Mouse (Mus musculus): ENCODE results near the gene Bax. TPM values are rescaled to one million over a fixed set of nuclear protein-coding genes. Genes with fewer than 3 reads are reported as not detected.

Bax gene
- polyA plus RNA-seq, 1 experiment = 105 TPM

- peak overlapping the region; percentile 13 for H3K4me3 ChIP-seq (ENCODE audit: low read depth, low read length)
- no peaks in the 10 kb centered on the region for H3K27me3 ChIP-seq (ENCODE audit: control insufficient read depth, insufficient read depth, low read length)
- peaks cover 14% of the 10 kb centered on the region for H3K36me3 ChIP-seq (ENCODE audit: control insufficient read depth, insufficient read depth, low read length)
- peaks cover 10% of the 10 kb centered on the region; the same call in 1 of the 2 replicates for H3K4me1 ChIP-seq (ENCODE audit: control insufficient read depth, insufficient read depth, insufficient read length, low read length)
- 27% methylated on average over 6 of the region's 6 CpGs for WGBS
- peak overlapping the region; percentile 72 for H3K27ac ChIP-seq (ENCODE audit: insufficient read depth, low read depth, low read length)
- no peak for TF ChIP-seq CTCF (IDR thresholded peaks at IDR 0.05; ENCODE audit: extremely low read depth, insufficient read length, insufficient replicate concordance, low read depth, low read length)
- TF ChIP-seq POLR2A (IDR thresholded peaks at IDR 0.05; ENCODE audit: low read depth, low read length) = no peak
These were observed 40.9 kb upstream of the Bax start for GRCm38 (mm10) chr7:45507583-45507982.

- no peak overlapping the region for H3K4me3 ChIP-seq (ENCODE audit: low read depth, low read length)
- H3K36me3 ChIP-seq (ENCODE audit: control insufficient read depth, insufficient read depth, low read length) = peaks cover 78% of the 10 kb centered on the region
- TF ChIP-seq CTCF (IDR thresholded peaks at IDR 0.05; ENCODE audit: extremely low read depth, insufficient read length, insufficient replicate concordance, low read depth, low read length) = no peak
- no peak for TF ChIP-seq POLR2A (IDR thresholded peaks at IDR 0.05; ENCODE audit: low read depth, low read length)
- H3K27me3 ChIP-seq (ENCODE audit: control insufficient read depth, insufficient read depth, low read length) = no peaks in the 10 kb centered on the region
- no peaks in the 10 kb centered on the region for H3K4me1 ChIP-seq (ENCODE audit: control insufficient read depth, insufficient read depth, insufficient read length, low read length)
- H3K27ac ChIP-seq (ENCODE audit: insufficient read depth, low read depth, low read length) = no peak overlapping the region
- WGBS = 98% methylated on average over 6 of the region's 6 CpGs
These were observed 31.7 kb upstream of the Bax start for GRCm38 (mm10) chr7:45498427-45498826.

GRCm38 (mm10) chr7:45494548-45494947 lies 27.9 kb upstream of the Bax start:
- H3K27me3 ChIP-seq (ENCODE audit: control insufficient read depth, insufficient read depth, low read length) = no peaks in the 10 kb centered on the region
- H3K36me3 ChIP-seq (ENCODE audit: control insufficient read depth, insufficient read depth, low read length) = peaks cover 63% of the 10 kb centered on the region
- 92% methylated on average over 9 of the region's 9 CpGs for WGBS
- no peak overlapping the region for H3K4me3 ChIP-seq (ENCODE audit: low read depth, low read length)
- TF ChIP-seq POLR2A (IDR thresholded peaks at IDR 0.05; ENCODE audit: low read depth, low read length) (no peak), CTCF (IDR thresholded peaks at IDR 0.05; ENCODE audit: extremely low read depth, insufficient read length, insufficient replicate concordance, low read depth, low read length) (no peak)
- H3K27ac ChIP-seq (ENCODE audit: insufficient read depth, low read depth, low read length) = no peak overlapping the region
- peaks cover 3% of the 10 kb centered on the region for H3K4me1 ChIP-seq (ENCODE audit: control insufficient read depth, insufficient read depth, insufficient read length, low read length)

- no peak for TF ChIP-seq POLR2A (IDR thresholded peaks at IDR 0.05; ENCODE audit: low read depth, low read length)
- no peak for TF ChIP-seq CTCF (IDR thresholded peaks at IDR 0.05; ENCODE audit: extremely low read depth, insufficient read length, insufficient replicate concordance, low read depth, low read length)
- Histone ChIP-seq H3K27me3 (ENCODE audit: control insufficient read depth, insufficient read depth, low read length) (no peaks in the 10 kb centered on the region), H3K4me3 (ENCODE audit: low read depth, low read length) (no peak overlapping the region), H3K27ac (ENCODE audit: insufficient read depth, low read depth, low read length) (no peak overlapping the region), H3K4me1 (ENCODE audit: control insufficient read depth, insufficient read depth, insufficient read length, low read length) (peaks cover 8% of the 10 kb centered on the region), H3K36me3 (ENCODE audit: control insufficient read depth, insufficient read depth, low read length) (peaks cover 48% of the 10 kb centered on the region)
- WGBS = 82% methylated on average over 5 of the region's 5 CpGs
These were observed 26.3 kb upstream of the Bax start for GRCm38 (mm10) chr7:45492951-45493350.

GRCm38 (mm10) chr7:45492225-45492844 lies 25.6 kb upstream of the Bax start:
- 94% methylated on average over 8 of the region's 8 CpGs for WGBS
- H3K27me3 ChIP-seq (ENCODE audit: control insufficient read depth, insufficient read depth, low read length) = no peaks in the 10 kb centered on the region
- peaks cover 8% of the 10 kb centered on the region for H3K4me1 ChIP-seq (ENCODE audit: control insufficient read depth, insufficient read depth, insufficient read length, low read length)
- H3K36me3 ChIP-seq (ENCODE audit: control insufficient read depth, insufficient read depth, low read length) = peaks cover 44% of the 10 kb centered on the region
- no peak overlapping the region for H3K4me3 ChIP-seq (ENCODE audit: low read depth, low read length)
- no peak for TF ChIP-seq CTCF (IDR thresholded peaks at IDR 0.05; ENCODE audit: extremely low read depth, insufficient read length, insufficient replicate concordance, low read depth, low read length)
- TF ChIP-seq POLR2A (IDR thresholded peaks at IDR 0.05; ENCODE audit: low read depth, low read length) = no peak
- no peak overlapping the region for H3K27ac ChIP-seq (ENCODE audit: insufficient read depth, low read depth, low read length)

GRCm38 (mm10) chr7:45491264-45491663 lies 24.6 kb upstream of the Bax start:
- 3% methylated on average over 3 of the region's 3 CpGs for WGBS
- Histone ChIP-seq H3K36me3 (ENCODE audit: control insufficient read depth, insufficient read depth, low read length) (peaks cover 33% of the 10 kb centered on the region), H3K4me3 (ENCODE audit: low read depth, low read length) (no peak overlapping the region), H3K4me1 (ENCODE audit: control insufficient read depth, insufficient read depth, insufficient read length, low read length) (peaks cover 8% of the 10 kb centered on the region), H3K27ac (ENCODE audit: insufficient read depth, low read depth, low read length) (0 out of 2 replicates have a peak overlapping the region, but pooled peaks have one; percentile 5), H3K27me3 (ENCODE audit: control insufficient read depth, insufficient read depth, low read length) (no peaks in the 10 kb centered on the region)
- TF ChIP-seq POLR2A (IDR thresholded peaks at IDR 0.05; ENCODE audit: low read depth, low read length) (no peak), CTCF (IDR thresholded peaks at IDR 0.05; ENCODE audit: extremely low read depth, insufficient read length, insufficient replicate concordance, low read depth, low read length) (no peak)

- H3K4me1 ChIP-seq (ENCODE audit: control insufficient read depth, insufficient read depth, insufficient read length, low read length) = peaks cover 8% of the 10 kb centered on the region
- H3K4me3 ChIP-seq (ENCODE audit: low read depth, low read length) = no peak overlapping the region
- 0 out of 2 replicates have a peak overlapping the region, but pooled peaks have one; percentile 5 for H3K27ac ChIP-seq (ENCODE audit: insufficient read depth, low read depth, low read length)
- no peaks in the 10 kb centered on the region for H3K27me3 ChIP-seq (ENCODE audit: control insufficient read depth, insufficient read depth, low read length)
- peaks cover 29% of the 10 kb centered on the region for H3K36me3 ChIP-seq (ENCODE audit: control insufficient read depth, insufficient read depth, low read length)
- no peak for TF ChIP-seq CTCF (IDR thresholded peaks at IDR 0.05; ENCODE audit: extremely low read depth, insufficient read length, insufficient replicate concordance, low read depth, low read length)
- no peak for TF ChIP-seq POLR2A (IDR thresholded peaks at IDR 0.05; ENCODE audit: low read depth, low read length)
- WGBS = 57% methylated on average over 9 of the region's 9 CpGs
These were observed 24.1 kb upstream of the Bax start for GRCm38 (mm10) chr7:45490822-45491221.
